In genomic region chr14:103440243-103440642, GRCm38 (mm10) we compare ENCODE assay signal across 10 mouse cellular contexts.
A peak's percentile ranks its signal among the peaks of the same experiment; 100 is the strongest.
DNase-seq lines count a peak whose midpoint lies in the region; ATAC-seq and TF ChIP-seq lines count a peak whose summit lies in the region.
"Had no signal": no experiment of that assay in that cellular context is flagged by ENCODE, and none has a peak within 500 bp of the region (broad histone marks: within the 10 kb centered on the region; RNA-seq: fewer than 3 reads in every experiment).

No protein-coding gene starts in this region.

- TF ChIP-seq CTCF in left cerebral cortex, adult 2 months (IDR thresholded peaks at IDR 0.05) = no peak

- H3K27ac ChIP-seq in left cerebral cortex, adult 2 months = no peak overlapping the region
- H3K27ac ChIP-seq: heart, adult 2 months; hindbrain, embryonic 13.5 days had no signal

- no peak for ATAC-seq in CD4-positive, CD25-positive, alpha-beta regulatory T cell, adult 4 months
- no peak for ATAC-seq in erythroblast, adult 5-6 weeks (replicated peaks; ENCODE audit: low FRiP score, poor library complexity, severe bottlenecking)

- DNase-seq in CD4-positive, CD25-positive, alpha-beta regulatory T cell, adult 2 months (ENCODE audit: low read depth, low spot score) = peak; percentile 3
- DNase-seq in right cerebral cortex, adult 18-20 months = peak; percentile 86
- DNase-seq in right cerebral cortex, postnatal 4 days = no peak
- DNase-seq in left cerebral cortex, adult 2 months (ENCODE audit: extremely low spot score in 1 of 2, low spot score in 2 of 2) = peak; percentile 60 to 62
- DNase-seq in spleen, adult 18-20 months = no peak
- DNase-seq in kidney, adult 8-10 months = no peak
- DNase-seq: heart, adult 2 months had no signal

- no peak overlapping the region for H3K4me3 ChIP-seq in left cerebral cortex, adult 2 months
- H3K4me3 ChIP-seq: heart, adult 2 months; hindbrain, embryonic 13.5 days had no signal

- intact Hi-C loops in left cerebral cortex, adult 2 months (cut with DNase I) = no loop called here

Comparison
In these comparisons a context has a peak if more than half of its experiments do, and no peak if none do; other contexts are left out.
1. DNase-seq: peak in CD4-positive, CD25-positive, alpha-beta regulatory T cell, adult 2 months (single experiment), right cerebral cortex, adult 18-20 months (single experiment) and left cerebral cortex, adult 2 months (2 of 2); none in right cerebral cortex, postnatal 4 days (single experiment), spleen, adult 18-20 months (0 of 2) and kidney, adult 8-10 months (0 of 2).